Mouse (Mus musculus) 3T3-L1 (cell line): ENCODE measurements around the gene Rflnb.

ENCODE experiments used
- DNase-seq: peaks from one replicate; pipeline ENCODE4 v3.0.0-alpha.2; 2015; ENCODE audit warnings: low read depth, low spot score

Rflnb gene

GRCm38 (mm10) chr11:76027139-76028071 is at the start of gene Rflnb:
Gene Rflnb (minus strand): TSS chr11:76027782.
- DNase-seq, result peak; percentile 59

GRCm38 (mm10) chr11:76077341-76077740 is 49.8 kb upstream of the Rflnb start:
- no peak for DNase-seq

- DNase-seq, result peak; percentile 30
These were observed 46.9 kb upstream of the Rflnb start for GRCm38 (mm10) chr11:76074296-76075093.

GRCm38 (mm10) chr11:76069816-76070215 is 42.2 kb upstream of the Rflnb start:
- no peak for DNase-seq

GRCm38 (mm10) chr11:76066563-76067156 is 39.1 kb upstream of the Rflnb start:
- no peak for DNase-seq

GRCm38 (mm10) chr11:76065521-76066095 is 38.0 kb upstream of the Rflnb start:
- DNase-seq, result no peak

GRCm38 (mm10) chr11:76064411-76064810 is 36.8 kb upstream of the Rflnb start:
- no peak for DNase-seq

GRCm38 (mm10) chr11:76060906-76061305 is 33.3 kb upstream of the Rflnb start:
- peak; percentile 54 for DNase-seq

- peak; percentile 82 for DNase-seq
These were observed 32.4 kb upstream of the Rflnb start for GRCm38 (mm10) chr11:76059971-76060370.

- peak; percentile 27 for DNase-seq
These were observed 28.9 kb upstream of the Rflnb start for GRCm38 (mm10) chr11:76056487-76056886.

- no peak for DNase-seq
These were observed 24.9 kb upstream of the Rflnb start for GRCm38 (mm10) chr11:76052496-76052895.

- no peak for DNase-seq
These were observed 23.5 kb upstream of the Rflnb start for GRCm38 (mm10) chr11:76050967-76051512.

- no peak for DNase-seq
These were observed 22.9 kb upstream of the Rflnb start for GRCm38 (mm10) chr11:76050509-76050908.

GRCm38 (mm10) chr11:76045367-76045766 is 17.8 kb upstream of the Rflnb start:
- DNase-seq, result no peak

- no peak for DNase-seq
These were observed 16.9 kb upstream of the Rflnb start for GRCm38 (mm10) chr11:76044468-76044867.

GRCm38 (mm10) chr11:76042882-76043281 is 15.3 kb upstream of the Rflnb start:
- no peak for DNase-seq

GRCm38 (mm10) chr11:76042041-76042638 is 14.6 kb upstream of the Rflnb start:
- no peak for DNase-seq

GRCm38 (mm10) chr11:76040761-76041376 is 13.3 kb upstream of the Rflnb start:
- DNase-seq, result no peak

GRCm38 (mm10) chr11:76040106-76040505 is 12.5 kb upstream of the Rflnb start:
- DNase-seq, result no peak

- DNase-seq, result no peak
These were observed 11.9 kb upstream of the Rflnb start for GRCm38 (mm10) chr11:76039271-76040053.
